Mouse (Mus musculus) forebrain, embryonic 12.5 days (tissue): ENCODE data around the gene Cdc25b. TPM values are rescaled to one million over a fixed set of nuclear protein-coding genes. Genes with fewer than 3 reads are reported as not detected.
A peak's percentile ranks its signal among the peaks of the same experiment; 100 is the strongest.
"Not testable (repeated sequence)": the region's sequence is repeated elsewhere in the genome, so short reads cannot be mapped to it uniquely, and the experiment has no call there.

Experiments used
- ATAC-seq: fragments of 200-750 bp; cut with Nextera tagmentation; 2 replicates; pipeline ENCODE4 v1.8.0; 2017; ENCODE audit warnings: moderate TSS enrichment; ENCODE audit not compliant: low FRiP score
- H3K27ac ChIP-seq: fragments of 300-500 bp; sonication (generic); 2 replicates; pipeline ENCODE4 v1.5.1; 2016; ENCODE audit warnings: mild to moderate bottlenecking
- H3K27me3 ChIP-seq: fragments of 300-500 bp; sonication (generic); 2 replicates; pipeline ENCODE4 v1.6.1; 2016; ENCODE audit warnings: mild to moderate bottlenecking
- H3K36me3 ChIP-seq: fragments of 300-500 bp; sonication (generic); replicated peaks from 2 replicates; pipeline ENCODE4 v1.6.1; 2016; ENCODE audit warnings: mild to moderate bottlenecking
- H3K4me1 ChIP-seq: fragments of 300-500 bp; sonication (generic); 2 replicates; pipeline ENCODE4 v1.6.1; 2016
- H3K4me2 ChIP-seq: fragments of 300-500 bp; sonication (generic); 2 replicates; pipeline ENCODE4 v1.6.1; 2016; ENCODE audit warnings: mild to moderate bottlenecking, moderate library complexity
- H3K4me3 ChIP-seq: fragments of 300-500 bp; sonication (generic); replicated peaks from 2 replicates; pipeline ENCODE4 v1.5.1; 2016; ENCODE audit warnings: mild to moderate bottlenecking
- H3K9ac ChIP-seq: fragments of 300-500 bp; sonication (generic); 2 replicates; pipeline ENCODE4 v1.6.1; 2016; ENCODE audit warnings: mild to moderate bottlenecking
- H3K9me3 ChIP-seq: fragments of 300-500 bp; sonication (generic); 2 replicates; pipeline ENCODE4 v1.6.1; 2016
- WGBS: fragments of 180-500 bp; shearing (Covaris S2); methylation state at CpG from one replicate; pipeline ENCODE4 v1.1.7; 2016; 5-methylcytosine and 5-hydroxymethylcytosine counted together
- polyA plus RNA-seq: library from polyadenylated mRNA; unstranded; fragments of >200 nt; fragmentation: Nextera tagmentation; extraction: Ambion mirVana; gene quantifications from 2 replicates; pipeline ENCODE4 v1.2.1, GENCODE M21; 2016

The Cdc25b gene
- polyA plus RNA-seq, 1 experiment from 2014 or later, result 73.1 TPM

DNA sequence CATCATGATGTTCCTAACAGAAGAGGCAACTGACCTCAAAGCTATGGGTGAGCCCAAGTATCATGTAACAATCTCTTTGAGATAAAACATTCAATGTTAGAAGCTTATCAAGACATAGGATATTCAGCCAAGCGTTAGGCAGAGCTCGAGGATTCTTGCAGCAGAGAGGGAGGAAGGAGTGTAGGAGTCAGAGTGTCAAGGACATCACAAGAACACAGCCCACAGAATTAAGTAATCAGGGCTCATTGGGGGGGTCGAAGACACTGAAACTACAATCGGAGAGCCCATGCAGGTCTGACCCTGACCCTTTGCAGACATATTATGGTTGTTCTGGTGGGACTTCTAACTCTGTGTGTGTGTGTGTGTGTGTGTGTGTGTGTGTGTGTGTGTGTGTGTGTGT lies 33.3 kb downstream of the Cdc25b start:
- Histone ChIP-seq H3K9ac (no peak overlapping the region), H3K4me3 (no peak overlapping the region), H3K4me1 (no peaks in the 10 kb centered on the region), H3K9me3 (no peaks in the 10 kb centered on the region), H3K4me2 (no peak overlapping the region), H3K27ac (no peak overlapping the region), H3K36me3 (no peaks in the 10 kb centered on the region), H3K27me3 (no peaks in the 10 kb centered on the region)
- 90% methylated on average over 4 of the region's 4 CpGs for WGBS
- no peak for ATAC-seq

DNA sequence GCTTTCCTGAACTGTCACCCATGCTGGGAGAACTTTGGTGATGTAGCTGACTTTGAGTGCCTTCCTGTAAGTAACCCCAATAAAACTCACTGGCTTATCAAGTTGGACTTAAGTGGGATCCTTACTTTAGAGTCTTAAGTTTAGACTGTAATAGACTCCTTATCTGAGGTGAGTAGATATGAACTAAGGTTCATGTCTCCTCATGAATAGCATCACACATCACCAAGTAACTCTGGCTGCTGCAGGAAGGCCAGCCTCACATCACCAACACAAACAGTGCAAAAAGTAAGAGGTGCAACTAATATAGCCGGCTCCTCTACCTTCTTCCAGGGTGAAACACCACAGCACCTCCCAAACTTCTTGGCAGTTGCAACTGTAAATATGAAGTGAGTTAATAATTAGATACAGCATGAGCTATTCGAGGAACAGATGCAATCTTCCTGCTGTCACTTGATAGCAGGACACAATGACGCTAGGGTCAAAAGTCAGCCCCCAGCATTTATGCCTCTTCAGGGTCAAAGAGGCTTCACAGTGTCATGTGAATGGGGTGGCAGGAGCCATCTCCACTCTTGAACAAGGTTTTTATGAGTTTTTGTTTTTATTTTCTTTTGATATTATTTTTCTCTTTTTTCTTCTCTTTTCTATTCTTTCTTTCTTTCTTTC lies 35.2 kb downstream of the Cdc25b start:
- no peak overlapping the region for H3K4me2 ChIP-seq
- no peaks in the 10 kb centered on the region for H3K36me3 ChIP-seq
- H3K9ac ChIP-seq, result no peak overlapping the region
- no peaks in the 10 kb centered on the region for H3K9me3 ChIP-seq
- no peak overlapping the region for H3K27ac ChIP-seq
- no peaks in the 10 kb centered on the region for H3K27me3 ChIP-seq
- H3K4me3 ChIP-seq, result no peak overlapping the region
- ATAC-seq, result no peak
- H3K4me1 ChIP-seq, result no peaks in the 10 kb centered on the region
- WGBS, result 79% methylated on average over 3 of the region's 3 CpGs

DNA sequence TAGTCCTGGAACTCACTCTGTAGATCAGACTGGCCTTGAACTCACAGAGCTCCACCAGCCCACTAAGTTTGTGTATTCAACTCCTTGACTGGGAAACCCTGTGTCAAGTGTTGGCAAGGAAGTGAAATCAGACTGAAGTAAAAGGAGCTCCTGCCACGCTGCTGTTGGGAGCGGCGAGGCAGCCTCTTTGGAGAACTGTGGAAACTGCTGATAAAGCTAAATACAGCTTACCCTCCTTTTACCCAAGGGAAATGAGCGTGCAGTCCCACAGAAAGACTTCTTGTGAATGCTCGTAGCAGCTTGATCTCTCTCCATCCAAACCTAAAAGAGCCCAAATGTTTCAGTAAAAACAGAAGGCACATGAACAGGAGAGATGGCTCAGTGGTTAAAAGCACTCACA lies 35.8 kb downstream of the Cdc25b start:
- Histone ChIP-seq H3K27ac (no peak overlapping the region), H3K36me3 (no peaks in the 10 kb centered on the region), H3K9me3 (no peaks in the 10 kb centered on the region), H3K27me3 (no peaks in the 10 kb centered on the region), H3K9ac (no peak overlapping the region), H3K4me1 (no peaks in the 10 kb centered on the region), H3K4me3 (no peak overlapping the region), H3K4me2 (no peak overlapping the region)
- ATAC-seq, result no peak
- WGBS, result 68% methylated on average over 5 of the region's 5 CpGs

DNA sequence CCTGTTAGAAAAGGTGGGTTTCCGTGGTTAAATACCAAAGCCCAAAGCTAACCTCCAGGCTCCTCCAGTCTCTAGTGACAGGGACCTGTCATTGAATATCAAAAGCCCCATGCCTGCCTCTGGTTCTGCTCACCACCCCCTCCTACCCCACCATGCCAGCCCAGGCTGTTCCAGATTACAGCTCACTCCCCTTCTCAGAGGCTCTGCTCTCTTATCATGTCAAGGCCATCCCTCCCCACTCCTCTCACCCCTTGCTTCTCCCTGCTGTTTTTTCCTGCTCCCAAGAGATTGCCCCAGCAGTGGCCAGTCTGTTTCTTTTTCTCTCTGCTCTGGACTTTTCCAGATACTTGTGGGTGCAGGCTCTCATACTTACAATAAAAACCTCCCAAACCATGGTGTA lies 36.8 kb downstream of the Cdc25b start:
- no peak for ATAC-seq
- Histone ChIP-seq H3K27ac (no peak overlapping the region), H3K9me3 (no peaks in the 10 kb centered on the region), H3K4me2 (no peak overlapping the region), H3K9ac (no peak overlapping the region), H3K4me1 (no peaks in the 10 kb centered on the region), H3K36me3 (no peaks in the 10 kb centered on the region), H3K4me3 (no peak overlapping the region), H3K27me3 (no peaks in the 10 kb centered on the region)
- 78% methylated on average over 1 of the region's 1 CpGs for WGBS

DNA sequence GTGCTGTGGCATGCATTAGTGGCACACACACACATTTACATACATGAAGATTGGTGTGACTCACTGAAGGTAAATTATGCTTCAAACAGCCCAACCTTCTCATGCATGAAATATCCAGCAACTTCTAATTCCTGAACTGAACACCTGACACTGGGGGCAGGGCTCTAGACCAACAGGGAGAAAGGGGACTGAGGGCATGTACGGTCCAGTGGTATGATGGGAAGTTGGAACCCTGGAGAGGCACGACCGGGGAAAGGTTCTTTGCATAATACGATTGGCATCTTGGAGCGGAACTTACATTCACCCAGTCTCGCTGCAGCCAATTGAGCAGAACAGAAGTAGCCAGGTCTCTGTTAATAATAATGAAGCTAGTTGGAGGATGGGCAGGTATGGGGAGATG lies 38.4 kb downstream of the Cdc25b start:
- no peak overlapping the region for H3K4me2 ChIP-seq
- no peak overlapping the region for H3K27ac ChIP-seq
- WGBS, result 91% methylated on average over 6 of the region's 6 CpGs
- H3K4me1 ChIP-seq, result no peaks in the 10 kb centered on the region
- H3K9me3 ChIP-seq, result no peaks in the 10 kb centered on the region
- no peak for ATAC-seq
- no peak overlapping the region for H3K4me3 ChIP-seq
- no peaks in the 10 kb centered on the region for H3K36me3 ChIP-seq
- no peaks in the 10 kb centered on the region for H3K27me3 ChIP-seq
- H3K9ac ChIP-seq, result no peak overlapping the region

DNA sequence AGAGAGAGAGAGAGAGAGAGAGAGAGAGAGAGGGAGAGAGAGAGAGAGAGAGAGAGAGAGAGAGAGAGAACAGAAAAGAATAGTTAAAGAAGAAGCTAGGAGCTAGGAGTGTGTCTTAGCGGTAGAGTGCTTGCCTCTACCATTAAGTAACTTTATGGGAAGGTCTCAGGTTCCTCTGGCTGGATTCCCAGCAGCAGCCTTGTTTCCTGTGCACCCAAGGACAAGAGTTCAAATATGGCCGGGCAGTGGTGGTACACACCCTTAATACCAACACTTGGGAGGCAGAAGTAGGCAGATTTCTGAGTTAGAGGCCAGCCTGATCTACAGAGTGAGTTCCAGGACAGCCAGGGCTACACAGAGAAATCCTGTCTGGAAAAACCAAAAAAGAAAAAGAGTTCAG lies 39.9 kb downstream of the Cdc25b start:
- H3K4me2 ChIP-seq, H3K27ac ChIP-seq, H3K36me3 ChIP-seq, H3K27me3 ChIP-seq, H3K4me3 ChIP-seq, H3K4me1 ChIP-seq, H3K9ac ChIP-seq, H3K9me3 ChIP-seq, ATAC-seq: not testable (repeated sequence)
- 88% methylated on average over 2 of the region's 2 CpGs for WGBS

DNA sequence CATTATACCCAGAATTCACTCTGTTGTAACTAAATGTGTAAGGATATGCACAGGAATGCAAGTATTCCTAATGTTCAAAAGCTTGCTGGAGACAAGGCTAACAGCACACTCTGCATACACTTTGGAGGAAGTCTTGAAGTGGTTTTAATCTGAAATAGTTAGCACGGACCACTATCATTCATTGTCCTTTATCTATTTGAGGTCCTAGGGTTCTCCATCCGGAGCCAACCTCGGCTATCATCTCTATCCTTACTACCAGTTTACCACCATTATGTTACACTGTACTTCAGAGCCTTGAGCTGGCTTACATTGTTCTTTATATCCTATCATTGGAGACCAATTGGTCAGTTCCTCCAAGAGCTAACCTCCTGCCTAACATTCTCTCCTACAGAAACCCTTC lies 40.5 kb downstream of the Cdc25b start:
- no peak for ATAC-seq
- no peaks in the 10 kb centered on the region for H3K4me1 ChIP-seq
- no peak overlapping the region for H3K27ac ChIP-seq
- H3K4me2 ChIP-seq, result no peak overlapping the region
- no peaks in the 10 kb centered on the region for H3K27me3 ChIP-seq
- 85% methylated on average over 3 of the region's 3 CpGs for WGBS
- no peak overlapping the region for H3K4me3 ChIP-seq
- no peaks in the 10 kb centered on the region for H3K36me3 ChIP-seq
- H3K9me3 ChIP-seq, result no peaks in the 10 kb centered on the region
- no peak overlapping the region for H3K9ac ChIP-seq

DNA sequence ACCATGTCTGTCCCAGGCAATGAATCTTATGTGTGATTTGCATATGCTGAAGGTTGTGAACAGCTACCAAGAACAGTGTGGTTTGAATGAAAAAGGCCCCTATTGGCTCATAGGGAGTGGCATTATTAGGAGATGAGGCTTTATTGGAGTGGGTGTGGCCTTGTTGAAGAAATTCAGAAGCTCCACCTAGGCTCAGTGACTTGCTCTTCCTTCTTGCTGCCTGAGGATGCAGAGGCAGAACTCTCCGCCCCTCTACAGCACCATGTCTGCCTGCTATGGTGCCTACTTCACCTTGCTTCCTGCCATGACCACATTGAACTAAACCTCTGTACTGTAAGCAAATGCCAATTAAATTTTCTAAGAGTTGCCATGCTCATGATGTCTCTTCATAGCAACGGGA lies 45.8 kb downstream of the Cdc25b start:
- peaks cover 22% of the 10 kb centered on the region for H3K4me1 ChIP-seq
- no peak overlapping the region for H3K4me2 ChIP-seq
- no peaks in the 10 kb centered on the region for H3K9me3 ChIP-seq
- ATAC-seq, result no peak
- H3K9ac ChIP-seq, result no peak overlapping the region
- no peaks in the 10 kb centered on the region for H3K27me3 ChIP-seq
- 91% methylated on average over 2 of the region's 2 CpGs for WGBS
- H3K27ac ChIP-seq, result no peak overlapping the region
- no peaks in the 10 kb centered on the region for H3K36me3 ChIP-seq
- no peak overlapping the region for H3K4me3 ChIP-seq

DNA sequence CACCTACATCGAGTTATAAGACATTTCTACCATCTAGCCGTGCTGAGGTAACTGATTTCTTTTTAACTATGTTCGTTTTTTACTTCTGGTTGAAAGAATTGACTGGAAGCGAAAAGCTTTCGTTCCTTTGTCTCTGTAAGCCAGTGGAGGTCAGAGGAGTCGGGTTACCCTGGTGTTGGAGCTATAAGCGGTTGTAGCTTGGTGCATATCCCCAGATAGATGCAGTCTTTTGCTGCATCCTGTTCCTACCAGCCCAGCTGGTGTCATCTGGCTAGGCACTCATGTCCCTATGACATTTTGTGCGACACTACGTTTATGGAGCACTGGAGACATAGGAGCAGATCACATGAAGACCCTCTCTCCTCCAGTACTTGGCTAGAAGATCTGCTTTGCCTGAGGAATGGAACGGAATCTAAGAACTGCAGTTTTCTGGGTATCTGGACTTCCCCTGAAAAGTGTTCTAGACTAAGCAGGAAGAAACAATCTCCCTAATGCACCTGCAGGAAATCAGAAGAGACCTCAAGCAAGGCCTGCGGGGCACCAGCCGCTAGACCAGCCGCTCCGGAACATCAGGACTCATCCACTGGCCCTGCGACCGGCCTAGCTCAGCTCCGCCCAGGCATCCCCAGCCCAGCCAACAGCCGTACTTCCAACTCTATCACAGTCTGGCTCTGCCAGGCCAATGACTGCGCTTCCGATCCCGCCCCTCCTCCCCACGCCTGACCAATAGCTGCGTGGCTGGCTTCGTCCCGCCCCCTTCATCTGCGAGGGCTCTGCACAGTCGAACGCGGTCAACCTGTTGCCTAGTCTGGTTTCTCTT lies 46.8 kb downstream of the Cdc25b start, which contains the start of gene Mavs:
TSS of gene Mavs (plus strand) at position 757 of the 820 bp plus-strand sequence.
- Histone ChIP-seq H3K9me3 (no peaks in the 10 kb centered on the region), H3K4me3 (peak within 1 kb of the TSS; percentile 44), H3K27me3 (no peaks in the 10 kb centered on the region), H3K4me2 (peak within 1 kb of the TSS; percentile 80), H3K36me3 (no peaks in the 10 kb centered on the region), H3K9ac (peak within 1 kb of the TSS; percentile 59), H3K27ac (no peak within 1 kb of the TSS), H3K4me1 (peaks cover 22% of the 10 kb centered on the region)
- WGBS, result 8% methylated on average over 29 of the region's 29 CpGs
- ATAC-seq, result peak; percentile 100

DNA sequence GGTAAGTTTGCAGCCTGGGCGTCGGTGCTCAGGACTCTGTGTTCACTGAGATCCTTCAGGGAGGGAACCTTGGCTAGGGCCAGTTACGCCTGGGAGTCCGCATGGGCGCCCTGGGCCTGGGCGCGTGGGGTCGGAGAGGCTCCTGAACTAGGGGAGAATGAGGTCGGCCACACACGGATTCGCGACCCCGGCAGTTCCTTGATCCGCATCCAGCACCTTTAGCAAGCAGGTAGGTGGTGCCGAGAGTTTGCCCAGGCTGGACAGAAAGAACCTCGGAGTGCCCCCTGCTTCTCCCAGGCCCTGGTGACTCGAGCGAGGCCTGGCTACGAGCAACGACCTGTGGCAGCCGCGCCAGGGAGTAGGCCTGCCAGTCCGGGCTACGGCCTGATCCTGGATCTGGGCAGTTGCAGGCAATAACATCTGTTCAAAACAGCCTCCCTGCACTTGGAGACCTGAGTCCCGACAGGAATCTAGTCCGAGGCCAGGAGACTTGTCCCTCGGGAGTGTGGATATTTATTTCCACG lies 47.4 kb downstream of the Cdc25b start:
- 17% methylated on average over 28 of the region's 28 CpGs for WGBS
- no peaks in the 10 kb centered on the region for H3K9me3 ChIP-seq
- H3K27ac ChIP-seq, result no peak overlapping the region
- H3K9ac ChIP-seq, result peak overlapping the region; percentile 59
- ATAC-seq, result peak; percentile 52
- no peaks in the 10 kb centered on the region for H3K36me3 ChIP-seq
- peaks cover 22% of the 10 kb centered on the region for H3K4me1 ChIP-seq
- H3K4me3 ChIP-seq, result peak overlapping the region; percentile 44
- H3K27me3 ChIP-seq, result no peaks in the 10 kb centered on the region
- peak overlapping the region; percentile 80 for H3K4me2 ChIP-seq

DNA sequence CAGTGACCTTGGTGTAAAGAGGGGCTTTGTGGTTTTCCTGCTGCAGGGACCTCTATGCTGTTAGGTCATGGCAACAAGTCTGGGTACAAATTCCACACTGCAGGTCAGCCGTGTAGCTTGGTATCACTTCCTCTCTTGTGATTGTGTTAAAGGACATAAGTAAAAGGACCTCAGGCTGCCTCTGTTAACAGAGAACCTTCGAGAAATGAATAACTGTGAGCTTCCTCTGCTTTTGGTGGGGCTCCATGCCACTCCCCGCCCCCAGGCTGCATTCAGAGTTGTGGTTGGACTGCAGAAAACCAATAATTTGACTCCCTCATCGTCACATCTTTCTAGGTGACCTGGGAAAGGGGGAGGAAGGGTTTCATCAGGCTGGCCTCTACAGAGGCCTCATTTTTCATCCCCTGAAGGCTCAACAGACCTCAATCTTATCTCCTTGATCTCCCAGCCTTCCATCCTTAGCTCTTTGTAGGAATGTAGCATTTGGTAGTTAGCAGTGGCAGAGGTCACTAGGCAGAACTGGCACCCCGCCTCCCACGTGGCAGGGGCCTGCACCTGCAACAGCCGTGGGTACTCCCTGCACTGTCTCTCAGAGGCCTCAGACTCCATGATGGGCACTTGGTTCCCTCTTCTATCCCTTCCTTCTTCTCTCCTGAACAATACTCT lies 48.4 kb downstream of the Cdc25b start:
- H3K4me3 ChIP-seq, result peak overlapping the region; percentile 44; the same call in 1 of the 2 replicates
- WGBS, result 82% methylated on average over 7 of the region's 7 CpGs

DNA sequence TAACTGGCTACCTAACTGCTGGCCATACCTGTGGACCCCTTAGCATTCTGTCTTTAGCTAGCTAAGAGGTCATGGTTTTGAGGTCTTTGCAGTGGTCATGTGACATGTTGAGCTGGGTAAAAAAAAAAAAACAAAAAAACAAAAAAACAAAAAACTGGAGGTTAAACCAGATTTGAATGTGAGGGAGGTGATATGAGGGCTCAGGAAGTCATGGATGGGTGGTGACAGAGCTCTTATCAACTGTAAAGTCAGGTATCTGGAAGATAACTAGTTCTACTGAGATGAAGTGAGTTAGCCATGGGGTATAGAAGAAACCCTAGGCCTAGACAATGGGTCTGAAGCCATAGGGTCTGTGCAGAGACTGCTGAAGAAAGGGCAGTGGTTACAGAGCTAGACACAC lies 55.4 kb downstream of the Cdc25b start:
- ATAC-seq, result no peak
- H3K4me3 ChIP-seq, result no peak overlapping the region
- no peak overlapping the region for H3K4me2 ChIP-seq
- H3K9ac ChIP-seq, result no peak overlapping the region
- no peaks in the 10 kb centered on the region for H3K9me3 ChIP-seq
- no peak overlapping the region for H3K27ac ChIP-seq
- no peaks in the 10 kb centered on the region for H3K4me1 ChIP-seq
- peaks cover 63% of the 10 kb centered on the region for H3K36me3 ChIP-seq
- no peaks in the 10 kb centered on the region for H3K27me3 ChIP-seq

More for the DNA sequence above, 48.4 kb downstream of the Cdc25b start:
- H3K9me3 ChIP-seq, result no peaks in the 10 kb centered on the region
- no peak overlapping the region for H3K27ac ChIP-seq
- peaks cover 22% of the 10 kb centered on the region for H3K4me1 ChIP-seq
- no peaks in the 10 kb centered on the region for H3K27me3 ChIP-seq
- no peak for ATAC-seq
- H3K36me3 ChIP-seq, result 0 out of 2 replicates have a peak, but pooled peaks cover 1% of the 10 kb centered on the region
- H3K9ac ChIP-seq, result no peak overlapping the region
- H3K4me2 ChIP-seq, result peak overlapping the region; percentile 80
